Mouse (Mus musculus) heart, postnatal 0 days (tissue): ENCODE results near the gene Cyren. TPM values are rescaled to one million over a fixed set of nuclear protein-coding genes. Genes with fewer than 3 reads are reported as not detected.

Experiments used
- ATAC-seq: fragments of 200-750 bp; cut with Nextera tagmentation; 2 replicates; pipeline ENCODE4 v1.8.0; 2017; ENCODE audit warnings: low read depth, moderate number of reproducible peaks, moderate library complexity; ENCODE audit not compliant: insufficient read depth
- DNase-seq: peaks from one replicate; pipeline ENCODE4 v3.0.0-alpha.2; 2016; ENCODE audit warnings: low spot score
- H3K27ac ChIP-seq: fragments of 300-500 bp; sonication (generic); 2 replicates; pipeline ENCODE4 v1.5.1; 2014; ENCODE audit warnings: low read depth, mild to moderate bottlenecking
- H3K27me3 ChIP-seq: fragments of 300-500 bp; sonication (generic); 2 replicates; pipeline ENCODE4 v1.6.1; 2014; ENCODE audit warnings: low read length, mixed read lengths; ENCODE audit not compliant: control insufficient read depth, insufficient read depth
- H3K36me3 ChIP-seq: fragments of 300-500 bp; sonication (generic); replicated peaks from 2 replicates; pipeline ENCODE4 v1.6.1; 2014; ENCODE audit warnings: low read length, mixed read lengths; ENCODE audit not compliant: control insufficient read depth, insufficient read depth
- H3K4me1 ChIP-seq: fragments of 300-500 bp; sonication (generic); 2 replicates; pipeline ENCODE4 v1.6.1; 2014; ENCODE audit warnings: antibody characterized with exemption; ENCODE audit not compliant: control insufficient read depth, insufficient read depth
- H3K4me2 ChIP-seq: fragments of 300-500 bp; sonication (generic); 2 replicates; pipeline ENCODE4 v1.6.1; 2014; ENCODE audit warnings: low read depth, mild to moderate bottlenecking, low read length, moderate library complexity
- H3K4me3 ChIP-seq: fragments of 300-500 bp; sonication (generic); 2 replicates; pipeline ENCODE4 v1.5.1; 2014; ENCODE audit warnings: low read depth, low read length
- H3K9ac ChIP-seq: fragments of 300-500 bp; sonication (generic); replicated peaks from 2 replicates; pipeline ENCODE4 v1.6.1; 2014; ENCODE audit warnings: low read depth, low read length, mixed read lengths
- H3K9me3 ChIP-seq: fragments of 300-500 bp; sonication (generic); replicated peaks from 2 replicates; pipeline ENCODE4 v1.6.1; 2016; ENCODE audit warnings: low read length; ENCODE audit not compliant: control insufficient read depth
- CTCF ChIP-seq: IDR thresholded peaks from 2 replicates; pipeline ENCODE4 v1.5.1; 2016; ENCODE audit warnings: antibody characterized with exemption, control low read depth, low read depth
- EP300 ChIP-seq: IDR thresholded peaks from 2 replicates; pipeline ENCODE4 v1.6.1; 2016; ENCODE audit warnings: antibody characterized with exemption, low read depth
- WGBS: fragments of 180-500 bp; shearing (Covaris S2); extraction: QIAGEN DNeasy Blood & Tissue Kit; methylation state at CpG from one replicate; pipeline ENCODE4 v1.1.7; 2014; 5-methylcytosine and 5-hydroxymethylcytosine counted together
- polyA plus RNA-seq: library from polyadenylated mRNA; unstranded; fragments of >200 nt; fragmentation: Nextera tagmentation; extraction: Ambion mirVana; gene quantifications from 2 replicates; pipeline ENCODE4 v1.2.1, GENCODE M21; 2015
- total RNA-seq: library from RNA; depleted of rRNA; stranded (reverse); fragments of >200 nt; gene quantifications from 2 replicates; pipeline ENCODE4 v1.2.3, GENCODE M21; 2014; ENCODE audit warnings: low replicate concordance; rRNA removed

The Cyren gene
- total RNA-seq (1.7 and 6.3 TPM in 2 replicates), polyA plus RNA-seq (6.1 and 6.3 TPM in 2 replicates)

GRCm38 (mm10) chr6:34877509-34878321, at the start of gene Cyren:
Gene Cyren (minus strand): TSS chr6:34878060.
- H3K4me3 ChIP-seq = peak within 1 kb of the TSS; percentile 77
- TF ChIP-seq CTCF (peak; percentile 48), EP300 (peak; percentile 54; the same call in 1 of the 2 replicates)
- DNase-seq (peak; percentile 94), ATAC-seq (peak; percentile 90)
- peaks cover 20% of the 10 kb centered on the region for H3K36me3 ChIP-seq
- peak within 1 kb of the TSS; percentile 69 for H3K4me2 ChIP-seq
- peaks cover 25% of the 10 kb centered on the region for H3K4me1 ChIP-seq
- H3K27me3 ChIP-seq = no peaks in the 10 kb centered on the region
- H3K27ac ChIP-seq = peak within 1 kb of the TSS; percentile 95
- whole genome bisulfite sequencing = under 1% methylated on average over 56 of the region's 56 CpGs
- H3K9me3 ChIP-seq = no peaks in the 10 kb centered on the region
- H3K9ac ChIP-seq = peak within 1 kb of the TSS; percentile 78

GRCm38 (mm10) chr6:34927594-34927993, 49.7 kb upstream of the Cyren start:
- no peaks in the 10 kb centered on the region for H3K27me3 ChIP-seq
- H3K4me1 ChIP-seq = no peaks in the 10 kb centered on the region
- no peak overlapping the region for H3K4me3 ChIP-seq
- 87% methylated on average over 8 of the region's 8 CpGs for WGBS
- ATAC-seq (no peak), DNase-seq (no peak)
- no peak overlapping the region for H3K4me2 ChIP-seq
- H3K36me3 ChIP-seq = no peaks in the 10 kb centered on the region
- no peak for TF ChIP-seq EP300
- no peak for TF ChIP-seq CTCF
- no peak overlapping the region for H3K27ac ChIP-seq
- no peak overlapping the region for H3K9ac ChIP-seq
- H3K9me3 ChIP-seq = no peaks in the 10 kb centered on the region

GRCm38 (mm10) chr6:34927156-34927555, 49.3 kb upstream of the Cyren start:
- Histone ChIP-seq H3K4me3 (no peak overlapping the region), H3K27me3 (no peaks in the 10 kb centered on the region), H3K9ac (no peak overlapping the region), H3K4me1 (no peaks in the 10 kb centered on the region), H3K4me2 (no peak overlapping the region), H3K9me3 (no peaks in the 10 kb centered on the region), H3K36me3 (no peaks in the 10 kb centered on the region), H3K27ac (no peak overlapping the region)
- 38% methylated on average over 4 of the region's 4 CpGs for WGBS
- peak; percentile 78 for TF ChIP-seq CTCF
- no peak for TF ChIP-seq EP300
- DNase-seq = peak; percentile 41
- ATAC-seq = 0 out of 2 replicates have a peak, but pooled peaks have one; percentile 48

- no peak overlapping the region for H3K9ac ChIP-seq
- TF ChIP-seq CTCF (peak; percentile 99), EP300 (no peak)
- H3K27me3 ChIP-seq = no peaks in the 10 kb centered on the region
- peak; percentile 85 for ATAC-seq
- no peaks in the 10 kb centered on the region for H3K9me3 ChIP-seq
- DNase-seq = peak; percentile 79
- no peak overlapping the region for H3K4me3 ChIP-seq
- H3K4me2 ChIP-seq = no peak overlapping the region
- WGBS = 41% methylated on average over 13 of the region's 14 CpGs
- no peak overlapping the region for H3K27ac ChIP-seq
- no peaks in the 10 kb centered on the region for H3K4me1 ChIP-seq
- H3K36me3 ChIP-seq = no peaks in the 10 kb centered on the region
Observed at GRCm38 (mm10) chr6:34921941-34922340, 44.1 kb upstream of the Cyren start.

GRCm38 (mm10) chr6:34920631-34921030, 42.8 kb upstream of the Cyren start:
- H3K36me3 ChIP-seq = no peaks in the 10 kb centered on the region
- H3K9ac ChIP-seq = no peak overlapping the region
- ATAC-seq (no peak), DNase-seq (no peak)
- 90% methylated on average over 12 of the region's 12 CpGs for WGBS
- no peak overlapping the region for H3K4me2 ChIP-seq
- no peak for TF ChIP-seq CTCF
- no peak for TF ChIP-seq EP300
- H3K4me1 ChIP-seq = no peaks in the 10 kb centered on the region
- H3K27me3 ChIP-seq = no peaks in the 10 kb centered on the region
- no peak overlapping the region for H3K4me3 ChIP-seq
- no peaks in the 10 kb centered on the region for H3K9me3 ChIP-seq
- H3K27ac ChIP-seq = no peak overlapping the region
